Mouse (Mus musculus) layer of hippocampus, postnatal 14 days (tissue): ENCODE results near the gene Efcab9. TPM values are rescaled to one million over a fixed set of nuclear protein-coding genes. Genes with fewer than 3 reads are reported as not detected.

Experiments used
- DNase-seq, 2 experiments: peaks; one replicate each; pipeline ENCODE4 v3.0.0; 2021 to 2022; ENCODE audit warnings: low spot score in 2 of 2, mixed read lengths in 1 of 2
- long read RNA-seq, 2 experiments: library from polyadenylated mRNA; stranded (forward); transcript quantifications; one replicate each; pipeline ENCODE4 v2.0.0; 2021
- total RNA-seq, 2 experiments: library from RNA; stranded (reverse); gene quantifications; 2 replicates each; pipeline ENCODE4 v1.2.3; 2021

The Efcab9 gene
- total RNA-seq: 1 to 10 TPM; 1.5 to 2.3 TPM
- long read RNA-seq, experiment 1: 0 reads
- long read RNA-seq, experiment 2, partial matches to known transcripts: 0 of 2 reads
- long read RNA-seq, experiment 2, other reads (novel, unspliced or antisense): 2 of 2 reads

DNA sequence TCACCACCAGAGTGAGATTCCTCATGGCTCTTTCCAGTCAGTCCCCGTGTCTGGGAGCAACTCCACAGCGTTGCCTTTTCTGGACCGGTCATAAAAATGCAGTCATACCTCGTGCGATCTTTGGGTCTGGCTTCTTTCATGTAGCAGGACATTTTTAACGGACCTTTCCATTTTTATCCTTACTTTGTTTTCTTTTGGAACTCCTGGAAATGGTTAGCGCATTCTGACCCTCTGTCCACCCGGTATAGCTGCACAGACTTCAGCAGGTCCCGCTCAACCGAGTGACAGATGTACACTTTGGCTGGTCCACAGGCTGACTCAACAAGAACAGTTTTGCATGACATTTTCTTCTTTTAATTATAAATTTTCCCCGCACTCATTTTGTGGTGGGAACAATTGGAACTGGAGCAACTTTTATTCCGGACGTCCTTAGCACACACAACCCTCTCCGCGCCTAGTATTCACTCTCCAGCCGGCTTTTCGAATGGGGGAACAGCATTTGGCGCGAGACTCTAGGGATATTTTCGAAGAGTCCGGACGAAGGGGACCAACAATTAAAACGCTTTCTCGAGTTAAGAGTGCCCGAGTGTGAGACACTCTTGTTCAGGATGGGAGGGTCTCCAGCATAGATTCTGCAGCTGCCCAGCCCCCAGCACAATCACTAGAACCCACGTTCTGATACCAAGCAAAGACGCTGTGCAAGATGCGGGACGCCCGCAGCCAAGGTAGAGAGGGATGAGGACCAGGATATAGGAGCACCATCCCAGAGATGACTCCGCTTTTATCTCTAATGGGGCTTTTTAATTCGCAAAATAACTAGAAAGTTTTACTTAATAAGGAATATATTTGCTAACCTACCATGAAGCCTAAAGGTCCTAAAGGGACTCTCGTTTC, at the start of gene Efcab9:
Gene Efcab9, minus strand, starts transcription at position 211 of the 894 bp plus-strand sequence.
- DNase-seq: no peak

DNA sequence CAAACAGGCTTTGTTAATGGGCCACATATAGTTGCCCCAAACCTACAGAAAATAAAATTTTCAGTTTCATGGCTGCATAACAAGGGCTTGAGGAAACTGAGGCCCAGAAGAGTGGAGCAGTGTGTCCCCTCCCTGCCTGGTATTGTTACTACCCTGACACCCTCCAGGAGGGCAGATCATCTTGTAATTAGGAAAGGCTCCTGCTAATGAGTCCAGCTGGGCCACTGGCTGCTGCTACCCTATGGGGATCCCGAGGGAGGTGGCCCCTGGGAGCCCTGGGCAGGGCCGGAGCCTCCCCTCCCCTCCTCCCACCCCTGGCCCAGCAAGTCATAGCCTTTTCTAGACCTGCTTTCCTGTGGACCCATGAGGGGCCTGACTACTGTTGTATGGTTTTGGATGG, 49.1 kb upstream of the Efcab9 start:
- no peak for DNase-seq

DNA sequence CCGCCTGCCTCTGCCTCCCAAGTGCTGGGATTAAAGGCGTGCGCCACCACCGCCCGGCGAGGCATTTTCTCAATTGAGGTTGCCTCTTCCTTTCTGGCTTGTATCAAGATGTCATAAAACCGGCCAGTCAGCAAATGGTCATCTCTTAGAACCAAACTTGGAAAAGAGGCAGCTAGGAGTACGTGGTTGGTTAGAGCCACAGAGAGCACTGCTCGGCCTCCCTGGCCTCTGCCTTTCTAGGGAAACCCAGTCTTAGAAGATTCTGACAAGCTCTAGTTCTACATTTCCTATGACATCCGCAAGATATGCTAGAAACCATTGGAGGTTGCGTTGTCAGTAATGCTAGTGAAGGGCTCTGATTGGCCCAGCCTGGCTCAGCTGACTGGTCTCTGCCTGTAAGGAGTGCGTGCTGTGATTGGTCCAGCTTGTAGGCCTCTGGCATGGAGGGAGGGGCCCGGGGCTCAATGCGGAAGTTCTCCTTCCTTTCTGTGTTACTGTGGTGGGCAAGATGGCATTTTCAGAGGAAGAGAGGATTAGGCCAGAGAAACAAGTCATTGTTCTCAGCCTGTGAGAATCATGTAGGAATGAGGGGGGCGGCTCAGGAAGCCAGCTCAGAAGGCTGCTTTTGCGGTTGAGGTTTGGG, 48.5 kb upstream of the Efcab9 start:
- DNase-seq: no peak

DNA sequence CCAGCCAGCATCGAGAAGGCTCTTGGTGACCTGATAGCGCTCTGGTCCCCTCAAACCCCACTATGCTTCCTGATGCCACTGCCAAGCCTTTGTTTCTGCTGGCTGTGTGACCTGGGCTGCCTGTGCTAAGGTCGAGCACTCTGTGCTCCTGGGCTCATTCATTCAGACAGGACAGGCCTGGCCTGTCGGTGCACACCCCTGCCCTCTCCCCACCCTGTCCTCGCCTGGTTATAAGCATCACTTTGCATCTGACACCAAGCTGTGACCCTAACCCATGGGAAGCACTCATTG, 44.8 kb upstream of the Efcab9 start:
- DNase-seq: no peak

DNA sequence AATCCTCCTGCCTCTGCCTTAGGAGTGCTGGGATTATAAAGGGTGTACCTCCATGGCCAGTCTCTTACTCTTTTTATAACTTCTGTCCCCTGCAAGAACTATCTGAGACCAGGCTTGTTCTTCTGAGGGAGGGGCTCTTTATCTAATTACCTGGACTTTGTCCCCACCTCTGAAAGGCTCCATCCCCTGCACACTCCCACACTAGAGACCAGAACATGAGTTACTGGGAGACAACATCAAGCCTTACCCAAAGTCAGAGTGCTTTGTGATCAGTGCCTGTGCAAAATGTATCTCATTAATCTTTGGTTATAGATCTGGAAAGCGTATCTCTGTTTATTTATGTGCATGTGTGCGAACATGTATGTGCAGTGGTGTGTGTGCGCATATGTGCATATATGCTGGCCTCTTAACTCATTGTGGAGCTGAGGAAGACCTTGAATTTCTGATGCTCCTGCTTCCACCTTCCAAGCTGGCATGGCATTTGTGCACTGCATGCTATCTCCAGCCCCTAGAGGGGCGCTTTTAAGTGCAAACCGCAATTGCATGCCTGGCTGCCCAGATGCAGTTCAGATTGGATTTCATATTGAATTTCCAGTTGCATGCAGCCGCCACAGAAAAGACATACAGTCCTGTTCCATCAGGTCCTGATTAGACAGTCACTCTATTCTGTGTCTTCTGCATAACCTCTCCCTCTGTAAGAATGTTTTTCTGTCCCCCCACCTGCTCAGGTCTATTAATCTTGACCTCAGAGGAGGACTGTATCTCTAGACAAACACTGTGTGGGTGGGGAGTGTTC, 44.3 kb upstream of the Efcab9 start:
- no peak for DNase-seq

DNA sequence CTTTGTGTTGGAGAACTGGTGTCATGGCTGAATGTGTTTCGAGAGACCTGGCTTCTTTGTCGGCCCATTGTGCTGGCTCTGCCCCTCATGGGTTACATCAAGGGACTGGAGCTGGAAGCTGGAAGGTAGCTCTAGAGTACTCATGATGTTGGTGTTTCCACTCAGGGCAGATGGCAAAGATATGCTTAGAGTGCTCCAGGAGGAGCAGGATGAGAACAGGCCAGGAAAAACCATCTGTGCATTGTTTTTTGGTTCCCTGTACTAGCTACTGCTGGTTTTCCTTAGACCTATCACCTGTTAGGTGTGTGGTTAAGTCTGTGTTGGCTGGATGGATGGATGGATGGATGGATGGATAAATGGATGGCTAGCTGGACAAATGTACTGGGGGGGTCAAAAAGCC, 41.8 kb upstream of the Efcab9 start:
- no peak for DNase-seq

DNA sequence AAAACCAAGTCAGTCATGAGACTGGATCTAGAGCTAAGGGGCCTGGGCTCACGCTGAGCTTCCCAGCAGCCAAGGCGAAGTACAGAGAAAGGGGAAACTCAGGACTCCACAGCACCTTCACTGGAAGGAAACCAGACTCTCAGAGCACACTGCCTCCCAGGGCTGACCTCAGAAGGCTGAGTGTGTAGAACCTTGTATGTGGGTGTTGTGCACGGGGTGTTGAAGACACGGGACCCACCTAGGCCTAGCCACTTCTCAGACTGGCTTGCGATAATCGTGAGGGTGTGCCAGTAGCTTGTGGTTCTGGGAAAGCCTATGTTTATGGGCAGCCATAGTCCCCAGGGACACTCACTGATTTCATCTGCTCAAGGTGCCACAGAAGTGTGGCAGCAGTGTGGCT, 39.2 kb upstream of the Efcab9 start:
- DNase-seq: no peak

DNA sequence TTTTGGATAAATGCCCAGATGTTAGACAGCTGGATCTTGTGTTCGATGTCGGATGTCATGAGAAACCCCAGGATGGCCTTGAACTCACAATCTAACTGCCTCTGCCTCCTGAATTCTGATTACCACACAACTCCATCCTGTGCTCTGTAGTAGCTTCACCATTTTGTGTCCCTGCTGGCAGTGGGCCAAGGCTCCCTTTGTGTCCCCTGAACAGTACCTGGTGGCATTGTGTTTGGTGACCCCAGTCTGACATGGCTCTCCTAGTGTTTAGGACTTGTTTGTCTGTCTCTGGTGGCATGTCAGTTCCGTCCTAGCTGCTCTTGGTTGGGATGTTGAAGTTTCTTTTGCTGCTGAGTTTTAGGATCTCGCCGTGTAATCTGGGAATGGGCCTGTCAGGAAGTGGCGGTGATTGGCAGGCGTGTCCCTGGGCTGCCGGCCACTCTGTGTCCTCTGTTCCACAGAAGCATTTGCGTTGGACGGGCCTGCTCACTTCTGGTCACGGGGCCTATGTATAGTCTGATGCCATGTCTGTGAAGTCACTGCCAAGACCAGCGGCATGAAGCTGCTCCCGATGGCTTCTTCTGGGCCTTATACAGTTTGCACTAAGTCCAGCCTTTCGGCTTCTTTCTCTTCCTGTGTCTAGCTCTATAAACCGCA, 36.9 kb upstream of the Efcab9 start:
- DNase-seq: no peak

DNA sequence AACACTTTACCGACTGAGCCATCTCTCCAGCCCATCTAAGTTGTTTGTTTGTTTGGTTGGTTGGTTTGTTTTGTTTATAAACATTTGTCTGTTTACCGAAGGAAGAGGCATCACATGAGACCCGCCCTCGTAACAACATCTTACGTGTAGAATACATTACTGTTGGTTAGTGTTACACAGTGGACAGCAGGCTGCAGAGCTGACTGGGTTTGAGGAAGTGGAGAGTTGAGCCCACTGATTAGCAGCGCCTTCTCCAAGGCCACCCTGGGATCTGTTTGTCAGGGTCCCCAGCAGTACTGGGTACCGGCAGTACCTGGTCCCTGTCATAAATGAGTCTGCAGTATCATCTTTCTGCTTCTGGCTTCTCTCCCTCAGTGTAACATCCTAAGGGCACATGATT, 36.2 kb upstream of the Efcab9 start:
- DNase-seq: no peak

DNA sequence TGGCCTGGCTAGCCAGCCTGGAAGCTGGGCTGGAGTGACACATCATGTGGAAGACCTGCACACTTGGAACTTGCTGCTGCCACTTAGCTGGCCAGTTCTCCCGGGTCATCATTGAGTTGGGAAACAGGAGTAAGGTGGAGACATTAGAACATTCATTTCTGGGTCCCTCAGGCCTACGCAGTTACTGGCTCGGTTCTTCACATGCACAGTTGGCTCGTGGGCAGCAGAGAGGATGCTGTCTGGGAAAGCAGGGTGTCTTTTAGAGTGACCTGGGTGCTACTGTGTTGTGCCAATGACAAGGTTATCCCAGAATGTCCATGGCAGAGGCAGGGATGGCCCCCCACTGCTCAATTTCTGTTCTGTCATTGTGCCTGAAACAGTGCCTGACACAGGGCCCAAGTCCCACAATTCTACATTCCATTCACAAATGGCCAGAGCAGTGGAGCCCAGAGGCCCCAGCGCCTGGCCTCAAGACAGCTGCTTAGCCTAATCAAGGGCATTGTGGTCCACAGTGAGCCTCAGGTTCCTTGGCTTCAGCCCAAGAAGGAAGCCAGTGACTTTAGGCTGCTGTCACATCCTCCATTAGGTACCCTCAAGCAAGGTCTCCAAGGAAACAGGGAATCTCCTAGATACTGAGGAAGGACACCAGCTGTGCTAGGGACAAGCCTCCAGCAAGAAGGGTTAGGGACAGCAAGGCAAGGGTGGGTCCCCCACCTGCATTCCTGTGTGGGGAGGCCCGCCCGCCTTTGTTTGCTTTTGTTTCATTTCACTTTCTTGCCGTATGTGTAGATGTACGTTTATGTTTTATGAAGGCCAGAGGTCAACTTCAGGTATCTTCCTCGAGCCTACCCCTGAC, 35.3 kb upstream of the Efcab9 start:
- no peak for DNase-seq

DNA sequence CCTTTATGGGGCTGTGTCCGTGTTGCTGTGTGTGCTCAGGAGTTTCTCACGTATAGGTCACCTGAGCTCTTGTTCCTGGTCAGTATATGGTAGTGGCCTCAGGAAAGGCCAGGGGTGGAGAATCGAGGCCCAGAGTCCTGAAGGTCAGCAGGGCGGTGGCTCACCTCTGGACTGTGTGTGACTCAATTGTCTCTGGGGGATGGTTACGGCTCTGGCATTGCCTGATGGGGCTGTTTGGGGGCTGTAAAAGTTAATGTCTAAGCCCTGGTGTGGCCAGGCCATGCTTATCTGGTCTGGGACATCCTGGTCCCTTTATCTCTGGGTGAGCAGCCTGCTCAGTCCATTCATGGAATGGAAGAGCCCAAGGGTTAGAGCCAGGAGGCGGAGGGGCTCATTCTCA, 34.3 kb upstream of the Efcab9 start:
- no peak for DNase-seq

DNA sequence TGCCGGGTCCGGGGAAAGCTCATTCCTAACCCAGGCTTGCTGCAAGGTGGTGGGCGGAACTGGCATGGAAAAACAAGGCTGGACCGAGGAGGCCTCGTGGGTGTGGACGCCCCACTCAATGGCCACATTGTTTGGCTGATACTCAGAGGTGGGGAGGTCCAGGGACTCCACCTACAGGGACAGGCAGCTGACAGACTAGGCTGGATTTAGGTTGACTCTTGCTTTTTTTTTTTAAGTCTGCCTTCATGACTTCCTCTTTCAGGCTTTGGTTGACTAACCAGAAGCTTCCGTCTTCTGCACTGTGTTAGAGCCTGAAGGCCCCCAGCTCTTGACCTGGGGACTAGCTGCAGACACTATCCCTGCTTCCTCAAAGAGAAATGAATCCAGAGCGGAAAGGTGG, 33.2 kb upstream of the Efcab9 start:
- no peak for DNase-seq

DNA sequence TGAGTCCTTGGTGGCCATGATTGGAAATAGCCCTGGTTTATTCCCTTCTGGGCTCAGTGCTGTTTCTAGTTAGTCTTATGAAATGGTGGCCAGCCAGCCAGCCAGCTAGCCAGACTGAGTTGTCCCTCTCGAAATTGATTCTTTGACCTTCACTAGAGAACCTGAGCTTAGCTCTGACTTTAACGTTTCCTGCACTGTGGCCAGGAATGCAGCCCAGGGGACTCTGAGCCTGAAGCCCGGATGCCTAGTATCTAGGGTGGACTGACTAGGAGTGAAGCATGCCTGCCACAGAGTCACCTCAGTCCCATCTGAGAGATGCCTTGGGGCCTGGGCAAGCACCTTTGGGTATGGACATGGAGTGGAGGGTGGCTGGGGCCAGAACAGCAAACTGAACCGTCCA, 32.7 kb upstream of the Efcab9 start:
- no peak for DNase-seq

DNA sequence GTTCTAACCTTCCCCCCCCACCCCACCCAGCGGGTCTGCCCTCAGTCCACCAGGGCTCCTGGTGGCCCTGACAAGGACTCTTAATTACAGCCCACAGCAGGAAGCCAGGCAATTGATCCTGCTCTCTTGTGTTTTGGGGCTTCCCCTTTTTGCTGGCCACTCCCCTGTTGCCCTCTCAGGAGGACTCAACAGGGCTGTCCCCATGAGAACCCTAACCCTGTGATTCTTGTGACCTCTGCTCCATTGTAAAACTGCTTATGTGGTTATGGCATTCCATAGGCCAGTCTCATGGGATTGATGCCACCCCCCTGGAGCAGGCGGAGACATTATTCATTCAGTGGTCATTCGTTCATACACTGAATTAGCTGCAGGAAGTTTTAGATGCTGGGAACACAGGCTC, 31.8 kb upstream of the Efcab9 start:
- no peak for DNase-seq

DNA sequence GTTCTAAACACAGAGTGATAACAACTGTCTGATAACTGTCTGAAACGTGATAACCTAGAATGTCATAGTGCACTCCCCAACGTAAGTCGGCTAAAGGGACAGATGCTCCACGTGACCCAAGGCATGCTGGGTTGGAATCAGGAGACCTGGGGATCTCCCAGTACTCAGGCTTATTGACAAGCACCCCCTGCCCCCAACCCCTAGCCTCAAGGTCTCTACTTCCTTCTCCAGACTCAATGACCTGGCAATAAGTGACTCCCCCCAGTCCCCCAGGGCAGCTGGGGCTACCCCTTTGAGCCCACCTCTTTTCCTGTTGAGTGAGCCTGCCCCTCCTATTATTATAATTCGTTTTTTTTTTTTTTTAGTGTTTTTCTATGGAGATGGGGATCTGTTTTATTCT, 30.8 kb upstream of the Efcab9 start:
- no peak for DNase-seq

DNA sequence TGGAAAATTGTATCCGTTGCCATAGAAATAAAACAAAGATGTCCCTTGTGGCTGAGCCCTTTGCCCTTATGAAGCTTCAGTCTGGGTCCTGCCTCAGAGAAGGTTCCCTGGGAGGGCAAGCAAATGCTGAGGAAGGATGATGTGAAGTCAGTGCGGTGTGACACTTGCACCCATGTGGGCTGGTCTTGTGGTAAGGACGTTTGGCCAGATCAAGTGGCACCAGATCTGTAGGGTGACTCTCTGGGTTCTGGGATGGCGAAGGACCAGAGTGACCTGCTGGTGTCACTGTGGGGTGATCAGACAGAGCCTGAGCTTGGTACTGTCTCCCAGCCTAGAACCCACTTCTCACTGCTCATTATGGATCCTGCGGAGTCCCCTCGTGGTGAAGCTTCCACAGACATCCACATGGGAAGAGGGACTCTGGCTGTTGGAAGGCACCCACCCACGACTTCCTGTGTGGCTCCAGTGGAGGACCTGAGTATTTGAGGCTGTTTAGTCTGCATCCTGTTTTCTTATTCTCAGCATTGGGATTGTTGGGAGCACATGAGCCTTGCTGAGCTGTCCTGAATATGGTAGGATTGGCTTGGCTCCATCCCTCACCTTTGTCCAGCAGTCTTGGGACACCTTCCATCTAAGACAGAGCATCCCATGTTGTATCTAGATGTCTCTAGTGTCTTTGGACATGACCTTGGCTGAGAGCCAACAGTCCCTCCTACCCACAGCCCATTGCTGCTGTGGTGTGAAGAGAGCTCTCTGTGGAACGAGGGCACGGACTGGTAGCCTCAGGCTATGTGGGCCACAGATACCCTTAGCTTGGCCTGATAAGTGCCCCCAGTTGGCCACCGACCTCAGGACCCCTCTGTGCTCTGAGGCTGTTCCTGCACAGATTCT, 29.8 kb upstream of the Efcab9 start:
- DNase-seq: no peak

DNA sequence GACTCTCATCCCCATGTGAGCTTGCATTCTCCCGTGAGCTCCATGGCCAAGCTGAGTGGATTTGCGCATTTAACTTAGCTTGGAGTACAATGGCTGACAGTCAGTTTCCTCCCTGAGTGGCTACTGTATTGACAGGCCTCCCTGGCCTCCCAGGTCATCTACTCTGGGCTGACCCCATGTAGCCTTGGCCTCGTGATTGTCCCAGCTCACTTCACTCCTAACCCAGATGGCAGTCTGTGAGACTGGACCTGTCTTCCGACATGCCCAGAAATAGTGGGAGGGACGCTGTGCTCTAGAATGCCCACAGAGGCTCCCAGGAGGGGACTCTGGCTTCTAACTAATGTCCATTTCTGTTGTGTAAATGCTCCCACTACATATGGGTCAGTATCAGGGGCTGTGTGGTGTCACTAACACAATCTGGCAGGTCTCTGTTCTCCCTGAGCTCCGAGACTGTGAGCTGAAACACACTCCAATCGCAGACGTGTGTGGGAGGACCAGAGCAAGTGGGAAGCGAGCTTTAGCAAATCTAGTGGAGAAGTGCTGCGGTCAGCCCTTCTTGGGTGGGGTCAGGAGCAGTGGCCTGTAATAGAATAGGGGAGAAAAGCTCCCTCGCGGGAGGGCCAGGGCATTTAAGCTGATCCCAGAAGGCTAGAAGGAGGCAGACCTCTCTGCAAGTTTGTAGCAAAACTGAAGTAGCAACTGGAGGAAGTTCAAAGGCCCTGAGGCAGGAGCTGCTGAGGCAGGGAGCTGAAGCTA, 28.3 kb upstream of the Efcab9 start:
- no peak for DNase-seq

DNA sequence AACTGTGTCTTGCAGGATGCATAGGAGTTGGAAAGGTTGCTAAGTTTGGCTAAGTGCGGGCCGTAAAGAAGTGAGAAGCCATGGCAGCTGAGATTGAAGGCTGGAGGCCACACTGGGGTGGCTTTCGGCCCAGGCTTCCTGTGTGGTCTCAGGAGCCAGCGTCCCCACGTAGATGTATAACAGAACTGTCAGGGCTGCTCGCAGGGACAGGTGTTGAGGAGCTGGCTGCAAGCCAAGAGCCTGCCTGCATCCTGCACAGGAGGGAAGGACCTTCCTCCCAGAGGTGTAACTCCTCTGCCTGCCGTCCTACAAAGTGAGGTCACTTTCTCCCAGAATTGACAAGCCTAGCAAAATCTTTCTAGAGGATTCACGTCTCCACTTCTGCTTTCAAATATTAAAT, 26.8 kb upstream of the Efcab9 start:
- no peak for DNase-seq

DNA sequence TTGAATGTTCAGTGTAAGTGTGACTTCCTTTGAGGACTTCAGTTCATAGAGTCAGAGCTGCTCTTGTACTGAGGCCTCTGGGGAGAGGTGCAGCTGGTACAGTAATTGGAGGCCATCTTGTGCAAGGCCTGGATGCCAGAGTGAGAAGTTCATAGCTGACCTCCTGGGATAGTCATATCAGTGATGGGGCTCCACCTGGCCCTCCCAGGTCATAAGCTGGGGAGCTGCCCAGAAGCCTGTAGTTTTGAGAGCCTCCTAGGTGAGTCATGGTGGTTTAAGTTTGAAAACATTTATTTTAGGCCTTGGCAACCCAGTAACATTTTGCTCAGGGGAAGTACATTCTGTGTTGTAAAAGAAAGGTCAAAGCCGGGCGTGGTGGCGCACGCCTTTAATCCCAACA, 26.1 kb upstream of the Efcab9 start:
- DNase-seq: no peak
